Mouse (Mus musculus) erythroblast, embryonic 14.5 days (primary cell): ENCODE measurements at regions not wholly inside any gene's neighbourhood (a gene's known extent, or its start where the extent isn't known, plus 50 kb on each side); places are given as distances from the start of the nearest gene placed in this dataset.

Source experiments
- GATA1 ChIP-seq: IDR thresholded peaks from 2 replicates; pipeline ENCODE4 v1.6.1; 2012; ENCODE audit warnings: low read length, inconsistent platforms, mixed read lengths
- TAL1 ChIP-seq: IDR thresholded peaks from 3 replicates; pipeline ENCODE4 v1.6.1; 2012; ENCODE audit warnings: low read length, inconsistent platforms, mixed read lengths

GRCm38 (mm10) chr13:99095006-99095405, 89.6 kb upstream of the Zfp366 start:
- no peak for TF ChIP-seq GATA1
- TF ChIP-seq TAL1 = no peak
